Mouse (Mus musculus): ENCODE data around the gene Pcnx2. TPM values are rescaled to one million over a fixed set of nuclear protein-coding genes. Genes with fewer than 3 reads are reported as not detected.

Pcnx2 gene
- polyA plus RNA-seq (2017; shearing (Covaris generic)): under 1 TPM in 1 of 2 experiments, not detected in 1; 0.42 TPM

- no peak for ATAC-seq
Observed at GRCm38 (mm10) chr8:125897868-125898788, at the start of gene Pcnx2. Gene Pcnx2, minus strand, starts transcription at chr8:125898317.

DNA sequence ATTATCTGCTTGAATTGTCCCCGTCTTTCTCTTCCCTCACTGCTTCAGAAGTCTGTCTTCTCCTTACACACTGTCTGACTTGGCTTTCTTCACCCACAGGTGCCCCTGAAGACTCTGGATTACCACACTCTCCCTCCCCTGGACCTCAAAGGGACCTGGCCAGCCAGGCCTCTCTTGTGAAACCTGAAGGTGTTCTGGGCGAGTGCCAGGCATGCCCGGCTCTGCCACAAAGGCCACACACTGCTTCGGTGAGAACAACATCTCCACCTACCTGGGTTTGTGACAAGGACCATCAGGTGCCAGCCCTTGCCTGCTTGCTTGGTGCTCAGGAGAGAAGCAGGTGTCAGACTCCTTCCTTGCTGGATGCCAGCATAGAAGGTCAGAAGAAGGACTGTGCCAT lies 46.4 kb upstream of the Pcnx2 start:
- no peak for ATAC-seq

DNA sequence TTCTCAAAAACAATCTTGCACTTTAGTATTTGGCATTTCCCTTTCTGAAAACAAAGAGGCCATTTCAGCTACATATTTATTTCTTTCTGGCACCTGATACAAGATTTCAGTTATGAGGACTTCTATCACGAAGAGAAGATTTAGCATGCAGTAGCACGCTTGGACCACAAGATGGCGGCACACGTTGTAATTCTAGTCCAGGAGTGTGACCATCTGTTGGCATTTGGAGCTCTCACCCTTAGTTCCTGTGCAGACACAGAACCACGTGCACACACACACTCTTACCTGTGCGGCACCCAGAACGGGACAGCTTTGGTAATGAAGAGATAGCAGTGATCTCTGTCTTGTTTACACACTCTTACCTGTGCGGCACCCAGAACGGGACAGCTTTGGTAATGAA lies 37.5 kb upstream of the Pcnx2 start:
- no peak for ATAC-seq

DNA sequence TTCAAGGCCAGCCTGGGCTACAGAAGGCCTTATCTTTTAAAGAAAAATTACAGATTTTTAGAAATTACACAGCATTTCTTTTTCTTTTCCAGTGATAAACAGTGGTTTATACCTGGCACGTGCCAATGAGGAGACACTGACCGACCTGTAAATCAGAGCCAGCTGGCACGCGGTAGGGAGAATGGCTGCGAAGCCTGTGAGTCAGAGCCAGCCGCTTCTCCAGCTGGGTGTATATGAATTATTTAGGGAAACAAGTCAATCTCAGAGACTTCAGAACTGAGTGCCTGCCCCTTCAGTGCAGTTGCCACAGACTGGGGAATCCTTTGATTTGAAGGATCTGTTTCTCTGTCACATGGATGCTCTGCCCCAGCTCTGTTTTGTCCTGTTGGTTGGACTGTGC lies 33.7 kb upstream of the Pcnx2 start:
- ATAC-seq: no peak

GRCm38 (mm10) chr8:125930276-125931046 lies 32.3 kb upstream of the Pcnx2 start:
- ATAC-seq: no peak

DNA sequence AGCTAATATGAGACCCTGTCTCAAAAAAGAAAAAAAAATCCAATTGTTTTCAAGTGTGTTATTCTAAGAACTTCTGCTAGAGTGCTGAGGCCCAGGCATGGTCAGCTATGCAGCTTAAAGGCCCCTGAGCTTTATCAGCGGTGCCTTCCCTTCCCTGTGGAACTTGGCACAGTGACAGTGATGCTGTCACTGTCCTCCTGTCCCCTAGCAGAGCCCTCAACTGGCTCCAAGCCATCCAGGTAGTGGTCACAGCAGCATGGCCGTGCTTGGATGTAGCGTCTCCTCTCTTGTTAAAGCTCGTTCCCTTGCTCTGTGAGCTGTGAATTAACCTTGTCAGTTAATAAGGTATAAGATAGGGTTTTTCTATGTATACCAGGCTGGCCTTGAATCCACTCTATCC lies 28.5 kb upstream of the Pcnx2 start:
- ATAC-seq: no peak

DNA sequence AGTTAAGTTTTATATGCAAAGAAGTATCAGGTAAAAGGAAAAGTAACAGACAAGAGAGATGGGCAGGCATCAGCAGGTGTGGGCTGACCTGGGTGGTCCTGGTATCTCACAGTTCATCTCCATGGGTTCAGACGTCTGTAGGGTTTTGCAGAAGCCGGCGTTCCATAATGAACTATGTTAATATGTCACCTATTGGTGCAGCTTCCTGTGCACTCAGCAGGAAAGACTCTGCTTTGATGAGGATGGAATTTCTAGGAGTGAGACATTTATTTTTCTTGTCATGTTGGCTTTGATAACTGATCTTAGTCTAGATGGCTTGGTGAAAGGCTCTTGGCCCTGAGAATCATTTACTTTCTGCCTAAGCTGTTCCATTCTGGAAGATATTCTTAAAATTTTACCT lies 24.2 kb upstream of the Pcnx2 start:
- no peak for ATAC-seq

DNA sequence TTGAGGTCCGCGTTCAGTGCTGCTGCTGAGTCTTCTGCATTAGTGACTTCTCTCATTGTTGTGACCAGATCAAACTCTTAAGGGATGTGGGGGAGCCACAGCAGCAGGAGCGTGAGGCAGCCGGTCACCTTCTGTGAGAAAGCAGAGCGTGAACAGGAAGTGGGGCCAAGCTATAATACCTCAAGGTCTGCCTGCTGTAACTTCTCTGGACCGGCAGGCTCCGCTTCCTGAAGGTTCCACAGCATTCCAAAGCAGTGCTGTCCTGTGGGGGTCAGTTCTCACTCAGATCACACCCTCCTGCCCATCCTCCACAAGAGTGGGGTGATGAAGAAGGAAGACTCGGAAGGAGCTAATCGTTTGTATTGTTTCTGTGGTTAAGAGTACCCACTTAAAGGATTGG lies 22.6 kb upstream of the Pcnx2 start:
- no peak for ATAC-seq

DNA sequence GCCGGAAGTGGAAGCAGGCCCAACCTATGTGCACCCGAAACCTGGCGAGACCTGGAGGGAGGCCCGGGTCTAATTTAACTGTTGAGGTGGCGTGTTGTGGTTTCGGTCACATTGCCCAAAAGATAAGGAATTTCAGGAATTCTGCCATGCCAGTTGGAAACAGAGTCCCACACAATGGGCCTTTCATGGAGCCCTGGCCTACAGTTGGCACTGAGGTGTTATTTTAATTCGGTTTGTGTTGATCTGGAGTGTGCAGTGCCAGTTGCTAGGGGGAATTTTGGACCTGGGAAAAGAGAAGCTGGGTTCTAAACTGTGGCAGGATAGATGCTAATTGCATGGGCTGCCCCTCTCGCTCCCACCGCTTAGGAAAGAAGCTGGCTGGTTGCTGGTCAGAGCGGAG lies 22.2 kb upstream of the Pcnx2 start:
- ATAC-seq: no peak

GRCm38 (mm10) chr8:125919560-125919959 lies 21.4 kb upstream of the Pcnx2 start:
- no peak for ATAC-seq

DNA sequence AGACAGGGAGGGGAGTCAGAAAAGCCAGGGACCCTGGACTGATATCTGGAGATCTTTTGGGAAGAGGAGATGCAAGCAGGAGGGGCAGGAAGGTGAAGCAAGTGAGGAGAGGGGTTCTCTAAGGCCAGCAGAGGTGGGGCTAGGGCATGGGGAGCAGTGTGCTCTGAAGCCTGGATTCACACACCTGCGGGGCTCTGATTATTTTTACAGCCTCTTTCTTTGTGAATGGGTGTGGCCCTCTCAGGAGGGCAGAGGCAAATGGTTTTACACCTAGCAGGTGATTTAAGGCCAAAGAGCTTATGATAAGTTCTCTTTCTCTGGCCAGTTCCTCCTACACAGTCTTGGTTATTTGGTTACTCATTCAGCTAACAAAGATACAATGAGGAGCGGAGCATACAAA lies 20.6 kb upstream of the Pcnx2 start:
- no peak for ATAC-seq

- ATAC-seq: no peak
Observed at GRCm38 (mm10) chr8:125917013-125917412, 18.9 kb upstream of the Pcnx2 start.

- ATAC-seq: no peak
Observed at GRCm38 (mm10) chr8:125914386-125914785, 16.3 kb upstream of the Pcnx2 start.

- ATAC-seq: no peak
Observed at GRCm38 (mm10) chr8:125913206-125913605, 15.1 kb upstream of the Pcnx2 start.

DNA sequence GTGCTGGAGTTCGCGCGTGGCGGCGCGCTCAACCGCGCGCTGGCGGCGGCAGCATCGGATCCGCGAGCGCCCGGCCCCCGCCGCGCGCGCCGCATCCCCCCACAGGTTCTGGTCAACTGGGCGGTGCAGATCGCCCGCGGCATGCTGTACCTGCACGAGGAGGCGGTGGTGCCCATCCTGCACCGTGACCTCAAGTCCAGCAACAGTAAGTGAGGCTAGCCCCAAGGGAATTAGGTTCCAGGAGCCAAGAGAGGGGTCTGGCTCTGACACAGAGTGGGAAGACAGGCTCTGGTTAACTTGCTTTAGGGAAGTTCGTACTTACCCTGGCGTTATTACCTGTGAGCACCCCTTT lies 13.1 kb upstream of the Pcnx2 start:
- ATAC-seq: no peak

DNA sequence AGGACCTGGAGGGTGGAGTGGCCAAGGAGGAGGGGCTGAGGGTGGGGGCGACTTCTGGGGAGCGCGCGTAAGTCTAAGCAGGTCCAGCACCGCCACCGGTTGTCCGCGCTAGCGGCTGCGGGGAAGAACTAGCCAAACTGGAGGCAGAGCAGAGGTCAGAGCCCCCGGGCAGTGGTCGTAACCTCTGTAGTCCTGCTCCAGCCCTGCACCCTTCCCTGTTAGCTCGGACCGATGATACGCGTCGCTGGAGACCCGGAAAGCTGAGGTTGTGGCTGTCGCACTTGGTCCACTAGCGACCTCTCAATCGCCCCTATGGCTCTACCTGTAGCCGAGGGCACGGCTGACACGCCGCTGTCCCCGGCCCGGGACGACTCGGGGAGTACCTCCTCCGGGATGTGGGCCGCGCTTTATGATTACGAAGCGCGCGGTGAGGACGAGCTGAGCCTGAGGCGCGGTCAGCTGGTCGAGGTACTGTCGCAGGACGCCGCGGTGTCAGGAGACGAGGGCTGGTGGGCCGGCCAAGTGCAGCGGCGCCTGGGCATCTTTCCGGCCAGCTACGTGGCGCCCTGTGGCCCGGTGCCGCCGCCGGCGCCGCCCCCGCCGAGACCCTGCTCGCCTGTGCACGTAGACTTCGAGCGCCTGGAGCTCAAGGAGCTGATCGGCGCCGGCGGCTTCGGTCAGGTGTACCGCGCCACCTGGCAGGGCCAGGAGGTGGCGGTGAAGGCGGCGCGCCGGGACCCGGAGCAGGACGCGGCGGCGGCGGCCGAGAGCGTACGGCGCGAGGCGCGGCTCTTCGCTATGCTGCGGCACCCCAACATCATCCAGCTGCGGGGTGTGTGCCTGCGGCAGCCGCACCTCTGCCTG lies 12.5 kb upstream of the Pcnx2 start, which contains the start of gene Map3k21:
Gene Map3k21, plus strand, starts transcription at position 86 of the 864 bp plus-strand sequence.
- ATAC-seq: no peak

- no peak for ATAC-seq
Observed at GRCm38 (mm10) chr8:125909661-125910364, 11.7 kb upstream of the Pcnx2 start.

GRCm38 (mm10) chr8:125907311-125907710 lies 9.2 kb upstream of the Pcnx2 start:
- no peak for ATAC-seq

GRCm38 (mm10) chr8:125905341-125905740 lies 7.2 kb upstream of the Pcnx2 start:
- no peak for ATAC-seq

DNA sequence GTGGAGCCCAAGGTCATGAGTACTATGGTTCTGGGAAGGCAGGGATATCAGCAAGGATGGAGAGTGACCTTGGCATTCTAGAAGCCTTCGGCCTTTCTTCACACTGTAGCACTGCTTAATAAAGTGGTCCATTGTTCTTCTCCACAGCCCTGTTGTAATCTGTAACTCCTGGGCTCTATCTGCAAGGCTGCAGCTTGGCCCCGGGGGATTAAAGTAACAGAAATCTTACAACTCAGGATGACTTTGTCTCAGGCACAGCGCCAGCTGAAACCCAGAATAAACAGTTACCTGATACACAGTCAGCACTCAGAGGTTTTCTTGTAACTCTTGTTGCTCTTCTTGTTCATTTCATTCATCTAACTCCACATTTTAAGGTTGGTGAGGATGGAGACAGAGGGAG lies 4.4 kb upstream of the Pcnx2 start:
- no peak for ATAC-seq

DNA sequence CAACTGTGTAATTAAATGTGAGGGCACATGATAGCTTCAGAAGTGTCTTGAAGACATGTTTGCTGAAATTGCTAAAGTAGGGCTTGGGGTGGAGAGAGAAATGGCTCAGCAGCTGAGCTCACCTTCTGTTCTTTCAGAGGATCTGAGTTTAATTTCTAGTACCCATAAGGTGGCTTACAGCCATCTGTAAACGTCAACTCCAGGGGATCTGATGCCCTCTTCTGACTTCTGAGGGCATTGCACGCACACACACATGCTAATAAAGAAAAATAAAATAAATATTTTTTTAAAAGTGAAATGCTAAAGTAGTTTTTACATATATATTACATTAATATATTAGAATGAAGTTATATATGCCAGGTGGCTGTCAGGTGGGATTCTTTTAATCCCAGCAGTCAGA lies 3.0 kb upstream of the Pcnx2 start:
- no peak for ATAC-seq

GRCm38 (mm10) chr8:125898899-125899298 lies 782 bp upstream of the Pcnx2 start:
- ATAC-seq: no peak
